Mouse (Mus musculus): ENCODE measurements around the gene Srrm4. TPM values are rescaled to one million over a fixed set of nuclear protein-coding genes. Genes with fewer than 3 reads are reported as not detected.

Srrm4 gene
- polyA plus RNA-seq, 1 experiment: not detected

GRCm38 (mm10) chr5:116448409-116449191, 143.0 kb downstream of the Srrm4 start:
- H3K27ac ChIP-seq (ENCODE audit: insufficient read depth, low read depth, low read length): no peak overlapping the region
- H3K4me1 ChIP-seq (ENCODE audit: control insufficient read depth, insufficient read depth, low read length): no peaks in the 10 kb centered on the region
- H3K4me3 ChIP-seq (ENCODE audit: insufficient read depth, low read length): no peak overlapping the region
- TF ChIP-seq POLR2A (IDR thresholded peaks at IDR 0.05; ENCODE audit: borderline replicate concordance, low read depth, low read length): no peak
- TF ChIP-seq CTCF (IDR thresholded peaks at IDR 0.05; ENCODE audit: low read depth, low read length): no peak

- H3K4me3 ChIP-seq (ENCODE audit: insufficient read depth, low read length): no peak overlapping the region
- no peaks in the 10 kb centered on the region for H3K4me1 ChIP-seq (ENCODE audit: control insufficient read depth, insufficient read depth, low read length)
- no peak overlapping the region for H3K27ac ChIP-seq (ENCODE audit: insufficient read depth, low read depth, low read length)
- TF ChIP-seq POLR2A (IDR thresholded peaks at IDR 0.05; ENCODE audit: borderline replicate concordance, low read depth, low read length) (no peak), CTCF (IDR thresholded peaks at IDR 0.05; ENCODE audit: low read depth, low read length) (no peak)
Measured at GRCm38 (mm10) chr5:116447821-116448350, 143.7 kb downstream of the Srrm4 start.

- TF ChIP-seq POLR2A (IDR thresholded peaks at IDR 0.05; ENCODE audit: borderline replicate concordance, low read depth, low read length): no peak
- no peak for TF ChIP-seq CTCF (IDR thresholded peaks at IDR 0.05; ENCODE audit: low read depth, low read length)
- H3K4me1 ChIP-seq (ENCODE audit: control insufficient read depth, insufficient read depth, low read length): no peaks in the 10 kb centered on the region
- H3K27ac ChIP-seq (ENCODE audit: insufficient read depth, low read depth, low read length): no peak overlapping the region
- no peak overlapping the region for H3K4me3 ChIP-seq (ENCODE audit: insufficient read depth, low read length)
Measured at GRCm38 (mm10) chr5:116446552-116446951, 145.1 kb downstream of the Srrm4 start.

- Histone ChIP-seq H3K4me1 (ENCODE audit: control insufficient read depth, insufficient read depth, low read length) (no peaks in the 10 kb centered on the region), H3K4me3 (ENCODE audit: insufficient read depth, low read length) (no peak overlapping the region), H3K27ac (ENCODE audit: insufficient read depth, low read depth, low read length) (no peak overlapping the region)
- TF ChIP-seq CTCF (IDR thresholded peaks at IDR 0.05; ENCODE audit: low read depth, low read length) (no peak), POLR2A (IDR thresholded peaks at IDR 0.05; ENCODE audit: borderline replicate concordance, low read depth, low read length) (no peak)
Measured at GRCm38 (mm10) chr5:116445634-116446367, 145.8 kb downstream of the Srrm4 start.

- no peak overlapping the region for H3K27ac ChIP-seq (ENCODE audit: insufficient read depth, low read depth, low read length)
- no peak overlapping the region for H3K4me3 ChIP-seq (ENCODE audit: insufficient read depth, low read length)
- no peaks in the 10 kb centered on the region for H3K4me1 ChIP-seq (ENCODE audit: control insufficient read depth, insufficient read depth, low read length)
- TF ChIP-seq POLR2A (IDR thresholded peaks at IDR 0.05; ENCODE audit: borderline replicate concordance, low read depth, low read length) (no peak), CTCF (IDR thresholded peaks at IDR 0.05; ENCODE audit: low read depth, low read length) (no peak)
Measured at GRCm38 (mm10) chr5:116444517-116444916, 147.1 kb downstream of the Srrm4 start.

- no peak overlapping the region for H3K27ac ChIP-seq (ENCODE audit: insufficient read depth, low read depth, low read length)
- H3K4me3 ChIP-seq (ENCODE audit: insufficient read depth, low read length): no peak overlapping the region
- TF ChIP-seq CTCF (IDR thresholded peaks at IDR 0.05; ENCODE audit: low read depth, low read length): no peak
- TF ChIP-seq POLR2A (IDR thresholded peaks at IDR 0.05; ENCODE audit: borderline replicate concordance, low read depth, low read length): no peak
- H3K4me1 ChIP-seq (ENCODE audit: control insufficient read depth, insufficient read depth, low read length): no peaks in the 10 kb centered on the region
Measured at GRCm38 (mm10) chr5:116443459-116443940, 148.1 kb downstream of the Srrm4 start.

DNA sequence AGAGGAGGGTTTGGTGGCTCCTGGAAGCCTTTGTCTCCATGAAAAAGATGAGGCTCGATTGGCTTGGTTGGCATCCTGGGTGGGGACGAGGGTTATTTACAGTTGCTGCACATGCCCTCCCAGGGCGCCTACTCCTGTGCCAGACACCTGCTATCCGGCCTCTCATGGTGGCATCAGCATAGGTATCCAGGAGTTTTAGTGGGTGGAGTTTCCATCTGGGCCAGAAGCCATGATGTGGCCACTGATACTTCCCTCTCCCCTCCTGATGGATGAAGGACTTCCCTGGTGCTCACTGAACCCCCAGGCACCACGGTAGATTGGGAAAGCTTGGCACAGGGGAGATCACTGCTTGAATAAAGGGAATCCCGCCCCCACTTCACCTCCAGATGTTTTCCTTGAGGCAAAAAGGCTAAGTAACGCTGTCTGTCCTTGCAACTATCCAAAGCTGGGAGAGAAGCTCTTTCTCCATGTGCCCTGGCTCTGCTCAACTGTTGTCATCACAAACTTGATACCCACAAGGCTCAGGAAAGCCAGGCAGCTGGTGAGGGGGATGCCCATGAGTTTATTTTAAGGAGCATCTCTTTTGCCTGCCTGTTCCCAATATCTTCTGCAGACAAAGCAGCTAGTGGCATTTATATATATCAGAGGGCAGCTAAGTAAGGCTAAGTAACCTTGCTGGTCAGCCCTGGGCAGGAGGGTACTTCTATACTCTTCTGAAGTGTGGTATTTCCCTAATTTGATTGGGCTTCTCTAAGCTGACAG, 148.7 kb downstream of the Srrm4 start:
- H3K27ac ChIP-seq (ENCODE audit: insufficient read depth, low read depth, low read length): no peak overlapping the region
- H3K4me1 ChIP-seq (ENCODE audit: control insufficient read depth, insufficient read depth, low read length): no peaks in the 10 kb centered on the region
- TF ChIP-seq CTCF (IDR thresholded peaks at IDR 0.05; ENCODE audit: low read depth, low read length) (no peak), POLR2A (IDR thresholded peaks at IDR 0.05; ENCODE audit: borderline replicate concordance, low read depth, low read length) (no peak)
- H3K4me3 ChIP-seq (ENCODE audit: insufficient read depth, low read length): no peak overlapping the region

- no peak overlapping the region for H3K27ac ChIP-seq (ENCODE audit: insufficient read depth, low read depth, low read length)
Measured at GRCm38 (mm10) chr5:116440251-116440650, 151.4 kb downstream of the Srrm4 start.

GRCm38 (mm10) chr5:116438328-116438727, 153.3 kb downstream of the Srrm4 start:
- no peak for TF ChIP-seq POLR2A (IDR thresholded peaks at IDR 0.05; ENCODE audit: borderline replicate concordance, low read depth, low read length)
- no peak for TF ChIP-seq CTCF (IDR thresholded peaks at IDR 0.05; ENCODE audit: low read depth, low read length)
- no peak overlapping the region for H3K27ac ChIP-seq (ENCODE audit: insufficient read depth, low read depth, low read length)
- H3K4me3 ChIP-seq (ENCODE audit: insufficient read depth, low read length): no peak overlapping the region
- no peaks in the 10 kb centered on the region for H3K4me1 ChIP-seq (ENCODE audit: control insufficient read depth, insufficient read depth, low read length)

More at GRCm38 (mm10) chr5:116440251-116440650, 151.4 kb downstream of the Srrm4 start:
- no peak overlapping the region for H3K4me3 ChIP-seq (ENCODE audit: insufficient read depth, low read length)
- no peaks in the 10 kb centered on the region for H3K4me1 ChIP-seq (ENCODE audit: control insufficient read depth, insufficient read depth, low read length)
- TF ChIP-seq CTCF (IDR thresholded peaks at IDR 0.05; ENCODE audit: low read depth, low read length) (no peak), POLR2A (IDR thresholded peaks at IDR 0.05; ENCODE audit: borderline replicate concordance, low read depth, low read length) (no peak)
